Mouse (Mus musculus) forebrain, embryonic 10.5 days (tissue): Measurements from ENCODE around the gene Rnf141. TPM values are rescaled to one million over a fixed set of nuclear protein-coding genes. Genes with fewer than 3 reads are reported as not detected.

Experiments used
- DNase-seq: peaks from one replicate; pipeline ENCODE4 v3.0.0-alpha.2; 2017; ENCODE audit warnings: low spot score; ENCODE audit errors: extremely low spot score
- H3K27ac ChIP-seq: fragments of 300-500 bp; sonication (generic); 2 replicates; pipeline ENCODE4 v1.5.1; 2016; ENCODE audit warnings: mild to moderate bottlenecking
- H3K27me3 ChIP-seq: fragments of 300-500 bp; sonication (generic); 2 replicates; pipeline ENCODE4 v1.6.1; 2016; ENCODE audit warnings: mild to moderate bottlenecking; ENCODE audit not compliant: poor library complexity, severe bottlenecking
- H3K36me3 ChIP-seq: fragments of 300-500 bp; sonication (generic); replicated peaks from 2 replicates; pipeline ENCODE4 v1.6.1; 2016; ENCODE audit warnings: mild to moderate bottlenecking, moderate library complexity
- H3K4me1 ChIP-seq: fragments of 300-500 bp; sonication (generic); 2 replicates; pipeline ENCODE4 v1.6.1; 2016
- H3K4me3 ChIP-seq: fragments of 300-500 bp; sonication (generic); 2 replicates; pipeline ENCODE4 v1.5.1; 2016; ENCODE audit warnings: mild to moderate bottlenecking, moderate library complexity
- H3K9me3 ChIP-seq: fragments of 300-500 bp; sonication (generic); 2 replicates; pipeline ENCODE4 v1.6.1; 2016; ENCODE audit warnings: mild to moderate bottlenecking, moderate library complexity
- WGBS: fragments of 180-500 bp; shearing (Covaris S2); methylation state at CpG from one replicate; pipeline ENCODE4 v1.1.7; 2016; 5-methylcytosine and 5-hydroxymethylcytosine counted together
- polyA plus RNA-seq: library from polyadenylated mRNA; unstranded; fragments of >200 nt; fragmentation: Nextera tagmentation; extraction: Ambion mirVana; gene quantifications from 2 replicates; pipeline ENCODE4 v1.2.1, GENCODE M21; 2016

Rnf141 gene
- polyA plus RNA-seq: 25.0 and 26.3 TPM in 2 replicates

GRCm38 (mm10) chr7:110843916-110844874, at the start of gene Rnf141:
Gene Rnf141, minus strand, starts transcription at chr7:110844457.
- Histone ChIP-seq H3K9me3 (no peaks in the 10 kb centered on the region), H3K27ac (peak within 1 kb of the TSS; percentile 94), H3K4me3 (peak within 1 kb of the TSS; percentile 91), H3K27me3 (no peaks in the 10 kb centered on the region), H3K36me3 (no peaks in the 10 kb centered on the region), H3K4me1 (peaks cover 16% of the 10 kb centered on the region)
- DNase-seq: peak; percentile 93
- WGBS: 0% methylated on average over 42 of the region's 42 CpGs

DNA sequence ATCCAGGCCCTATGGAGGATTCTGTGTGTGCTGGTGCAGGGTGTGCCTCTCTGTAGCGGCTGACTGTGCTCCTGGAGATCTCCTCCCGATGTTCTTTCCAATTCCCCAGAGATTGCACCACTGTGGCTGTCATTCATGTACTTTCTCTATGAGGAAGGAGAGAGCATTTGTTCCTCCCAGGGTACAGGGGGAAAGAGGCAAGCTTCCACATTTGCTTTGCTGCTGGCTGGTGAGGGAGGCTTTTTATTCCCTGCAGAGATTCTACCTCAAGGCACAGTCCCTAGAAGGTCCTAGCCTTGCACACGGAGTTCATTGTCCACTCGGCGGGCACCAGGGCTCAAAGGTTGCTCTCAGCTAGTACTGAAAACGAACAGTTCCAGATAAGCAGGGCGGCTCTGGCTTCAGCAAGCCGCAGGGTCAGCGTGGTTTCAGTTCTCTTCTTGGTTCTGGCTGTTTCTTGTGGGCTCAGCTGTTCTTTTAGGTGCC, 47.3 kb upstream of the Rnf141 start:
- Histone ChIP-seq H3K9me3 (no peaks in the 10 kb centered on the region), H3K4me3 (no peak overlapping the region), H3K27ac (no peak overlapping the region), H3K27me3 (no peaks in the 10 kb centered on the region), H3K36me3 (no peaks in the 10 kb centered on the region), H3K4me1 (no peaks in the 10 kb centered on the region)
- no peak for DNase-seq
- 82% methylated on average over 9 of the region's 9 CpGs for WGBS

DNA sequence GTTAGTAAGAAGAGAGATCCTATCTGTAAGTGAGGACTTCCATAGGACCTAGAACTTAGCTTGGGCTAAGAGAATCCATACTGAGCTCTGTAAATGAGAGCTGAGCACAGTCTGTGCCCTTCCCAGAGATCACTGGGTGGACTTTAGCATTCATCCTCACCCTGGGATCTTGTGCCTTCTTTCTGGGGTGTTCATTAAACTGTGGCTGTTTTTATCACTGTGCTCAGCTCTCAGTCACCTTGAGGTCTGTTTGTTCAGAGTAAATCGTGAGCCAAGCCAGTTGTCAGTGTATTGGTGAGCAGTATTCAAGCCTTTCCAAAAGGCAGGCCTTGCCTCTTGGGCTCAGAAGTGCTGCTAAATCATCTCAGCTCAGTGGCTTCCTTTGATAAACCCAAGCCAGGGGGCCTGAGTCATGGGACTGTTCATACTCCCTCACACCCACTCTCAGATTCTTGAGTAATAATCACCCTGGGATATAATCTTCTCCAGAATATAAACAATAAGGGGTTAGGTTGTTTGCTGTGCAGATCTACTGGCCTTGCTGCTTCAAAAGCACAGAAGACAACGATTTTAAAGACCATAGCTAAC, 37.6 kb upstream of the Rnf141 start:
- 86% methylated on average over 2 of the region's 2 CpGs for WGBS
- H3K4me1 ChIP-seq: no peaks in the 10 kb centered on the region
- H3K27ac ChIP-seq: no peak overlapping the region
- H3K27me3 ChIP-seq: no peaks in the 10 kb centered on the region
- no peaks in the 10 kb centered on the region for H3K36me3 ChIP-seq
- DNase-seq: no peak
- H3K9me3 ChIP-seq: no peaks in the 10 kb centered on the region
- no peak overlapping the region for H3K4me3 ChIP-seq

DNA sequence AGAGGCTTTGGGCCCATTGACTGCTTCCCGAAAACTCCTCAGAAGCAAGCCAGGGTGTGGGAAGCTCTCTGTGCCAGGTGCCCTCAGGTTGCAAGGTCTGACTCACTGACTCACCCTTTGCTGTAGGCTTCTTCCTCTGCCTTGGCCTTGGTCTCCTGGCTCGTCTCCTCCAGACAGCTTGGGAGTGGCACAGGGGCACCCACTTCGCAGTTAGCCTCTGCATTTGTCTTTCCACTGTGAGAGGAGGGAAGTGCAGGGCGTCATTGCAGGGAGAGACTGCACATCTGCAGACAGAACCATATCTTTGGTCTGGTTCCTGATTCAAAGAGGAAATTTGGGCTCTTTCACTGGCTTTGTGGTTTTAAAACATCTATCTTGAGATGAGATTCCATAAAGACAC, 33.8 kb upstream of the Rnf141 start:
- Histone ChIP-seq H3K9me3 (no peaks in the 10 kb centered on the region), H3K27me3 (no peaks in the 10 kb centered on the region), H3K4me1 (no peaks in the 10 kb centered on the region), H3K27ac (no peak overlapping the region), H3K4me3 (no peak overlapping the region), H3K36me3 (no peaks in the 10 kb centered on the region)
- 90% methylated on average over 4 of the region's 4 CpGs for WGBS
- DNase-seq: no peak

GRCm38 (mm10) chr7:110876965-110877364, 32.7 kb upstream of the Rnf141 start:
- H3K4me3 ChIP-seq: no peak overlapping the region
- no peak for DNase-seq
- H3K27me3 ChIP-seq: no peaks in the 10 kb centered on the region
- H3K27ac ChIP-seq: no peak overlapping the region
- no peaks in the 10 kb centered on the region for H3K36me3 ChIP-seq
- H3K9me3 ChIP-seq: no peaks in the 10 kb centered on the region
- WGBS: 92% methylated on average over 4 of the region's 4 CpGs
- no peaks in the 10 kb centered on the region for H3K4me1 ChIP-seq

DNA sequence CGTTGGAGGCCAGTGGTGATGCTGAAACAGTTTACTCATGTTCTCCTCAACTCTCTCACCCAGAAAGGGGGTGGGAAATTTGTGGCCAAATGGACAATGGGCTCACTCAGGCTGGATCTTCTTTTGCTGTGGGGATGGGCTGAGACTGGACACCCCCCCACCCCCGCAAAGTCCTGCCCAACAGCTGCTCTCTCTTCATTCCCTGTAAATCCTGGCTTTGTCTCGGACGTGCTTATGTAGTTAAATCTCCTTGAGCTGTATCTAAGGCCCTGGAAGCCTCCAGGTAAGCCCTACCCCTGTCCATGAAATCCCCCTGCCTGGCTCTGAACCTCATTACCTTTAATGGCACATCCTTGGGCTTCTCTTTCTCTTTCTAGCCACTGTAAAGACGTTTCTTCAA, 24.6 kb upstream of the Rnf141 start:
- 65% methylated on average over 5 of the region's 5 CpGs for WGBS
- no peak for DNase-seq
- Histone ChIP-seq H3K4me1 (peaks cover 20% of the 10 kb centered on the region), H3K27ac (no peak overlapping the region), H3K4me3 (no peak overlapping the region), H3K27me3 (no peaks in the 10 kb centered on the region), H3K36me3 (no peaks in the 10 kb centered on the region), H3K9me3 (no peaks in the 10 kb centered on the region)

DNA sequence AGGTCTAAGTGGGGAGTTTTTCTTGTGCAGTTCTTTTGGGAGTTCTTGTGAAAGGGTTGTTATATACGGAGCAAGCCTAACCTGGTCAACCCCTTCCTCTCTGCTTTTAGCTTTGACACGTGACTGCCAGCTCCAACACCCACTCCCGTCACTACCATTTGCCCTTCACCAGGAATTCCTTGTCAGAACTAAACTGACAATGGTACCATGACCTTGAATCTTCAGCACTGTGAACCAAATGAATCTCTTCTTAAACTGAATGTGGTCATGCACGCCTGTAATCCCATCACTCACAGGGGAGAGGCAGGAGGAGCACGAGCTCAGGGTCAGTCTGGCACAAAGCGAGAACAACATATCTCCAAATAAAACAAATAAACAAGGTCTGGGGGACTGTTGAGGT, 22.9 kb upstream of the Rnf141 start:
- peaks cover 20% of the 10 kb centered on the region for H3K4me1 ChIP-seq
- WGBS: 94% methylated on average over 6 of the region's 6 CpGs

GRCm38 (mm10) chr7:110866021-110866420, 21.8 kb upstream of the Rnf141 start:
- WGBS: 95% methylated on average over 3 of the region's 3 CpGs
- peaks cover 17% of the 10 kb centered on the region for H3K4me1 ChIP-seq
- H3K27ac ChIP-seq: no peak overlapping the region
- H3K27me3 ChIP-seq: no peaks in the 10 kb centered on the region
- H3K9me3 ChIP-seq: no peaks in the 10 kb centered on the region
- no peak for DNase-seq
- no peak overlapping the region for H3K4me3 ChIP-seq
- H3K36me3 ChIP-seq: no peaks in the 10 kb centered on the region

More for the DNA sequence above, 22.9 kb upstream of the Rnf141 start:
- H3K4me3 ChIP-seq: no peak overlapping the region
- H3K36me3 ChIP-seq: no peaks in the 10 kb centered on the region
- no peaks in the 10 kb centered on the region for H3K27me3 ChIP-seq
- H3K27ac ChIP-seq: no peak overlapping the region
- no peak for DNase-seq
- no peaks in the 10 kb centered on the region for H3K9me3 ChIP-seq

GRCm38 (mm10) chr7:110865570-110865969, 21.3 kb upstream of the Rnf141 start:
- Histone ChIP-seq H3K4me3 (no peak overlapping the region), H3K36me3 (no peaks in the 10 kb centered on the region), H3K4me1 (peaks cover 15% of the 10 kb centered on the region), H3K9me3 (no peaks in the 10 kb centered on the region), H3K27me3 (no peaks in the 10 kb centered on the region), H3K27ac (0 out of 2 replicates have a peak overlapping the region, but pooled peaks have one; percentile 67)
- 87% methylated on average over 6 of the region's 6 CpGs for WGBS
- DNase-seq: no peak

- peak overlapping the region; percentile 67 for H3K27ac ChIP-seq
These were observed 20.8 kb upstream of the Rnf141 start for GRCm38 (mm10) chr7:110865038-110865437.

GRCm38 (mm10) chr7:110862751-110863289, 18.6 kb upstream of the Rnf141 start, which contains the start of gene Lyve1:
Gene Lyve1, minus strand, starts transcription at chr7:110863239.
- H3K4me1 ChIP-seq: peaks cover 15% of the 10 kb centered on the region
- 88% methylated on average over 12 of the region's 12 CpGs for WGBS
- no peak within 1 kb of the TSS for H3K4me3 ChIP-seq
- no peaks in the 10 kb centered on the region for H3K27me3 ChIP-seq
- no peak within 1 kb of the TSS for H3K27ac ChIP-seq
- no peak for DNase-seq
- H3K9me3 ChIP-seq: no peaks in the 10 kb centered on the region
- H3K36me3 ChIP-seq: no peaks in the 10 kb centered on the region

More at GRCm38 (mm10) chr7:110865038-110865437, 20.8 kb upstream of the Rnf141 start:
- Histone ChIP-seq H3K9me3 (no peaks in the 10 kb centered on the region), H3K36me3 (no peaks in the 10 kb centered on the region), H3K27me3 (no peaks in the 10 kb centered on the region), H3K4me1 (peaks cover 15% of the 10 kb centered on the region), H3K4me3 (no peak overlapping the region)
- WGBS: 46% methylated on average over 10 of the region's 10 CpGs
- DNase-seq: peak; percentile 23

DNA sequence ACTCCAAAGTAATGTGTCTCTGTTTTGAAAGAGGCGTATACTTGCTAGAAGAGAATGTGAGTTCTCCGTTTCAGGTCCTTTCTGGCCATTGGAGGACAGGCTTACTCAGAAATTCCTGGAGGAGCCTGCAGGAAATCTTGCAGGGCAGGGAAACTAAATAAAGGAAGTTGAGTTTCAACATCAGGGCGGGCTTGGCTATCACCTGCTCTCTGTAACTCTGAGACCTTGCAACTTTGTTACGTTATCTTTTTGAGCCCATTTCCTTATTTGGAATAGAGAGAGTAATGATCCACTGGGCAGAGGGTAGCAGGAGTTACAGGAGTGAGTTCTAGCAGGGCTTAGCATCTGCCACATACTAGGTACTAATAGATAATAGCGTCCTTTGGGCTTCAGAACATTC, 15.9 kb upstream of the Rnf141 start:
- no peak overlapping the region for H3K4me3 ChIP-seq
- 80% methylated on average over 5 of the region's 5 CpGs for WGBS
- no peaks in the 10 kb centered on the region for H3K27me3 ChIP-seq
- DNase-seq: no peak
- peaks cover 10% of the 10 kb centered on the region for H3K4me1 ChIP-seq
- H3K36me3 ChIP-seq: no peaks in the 10 kb centered on the region
- no peak overlapping the region for H3K27ac ChIP-seq
- H3K9me3 ChIP-seq: no peaks in the 10 kb centered on the region
